Mouse (Mus musculus) hematopoietic stem cell, adult 5-6 weeks (primary cell): ENCODE measurements at regions not wholly inside any gene's neighbourhood (a gene's known extent, or its start where the extent isn't known, plus 50 kb on each side); places are given as distances from the start of the nearest gene placed in this dataset.
A peak's percentile ranks its signal among the peaks of the same experiment; 100 is the strongest.

Experiments
- ATAC-seq, 2 experiments: fragments of 125-278 bp in 1 of 2; replicated peaks in 1 of 2; 2 replicates each; pipeline ENCODE4 v1.8.0; 2016 to 2017; ENCODE audit warnings: inconsistent platforms in 2 of 2, mild to moderate bottlenecking in 2 of 2, moderate number of reproducible peaks in 2 of 2, low read depth in 1 of 2, moderate TSS enrichment in 1 of 2; ENCODE audit not compliant: low FRiP score in 2 of 2, poor library complexity in 2 of 2, severe bottlenecking in 2 of 2, insufficient read depth in 1 of 2, low TSS enrichment in 1 of 2

DNA sequence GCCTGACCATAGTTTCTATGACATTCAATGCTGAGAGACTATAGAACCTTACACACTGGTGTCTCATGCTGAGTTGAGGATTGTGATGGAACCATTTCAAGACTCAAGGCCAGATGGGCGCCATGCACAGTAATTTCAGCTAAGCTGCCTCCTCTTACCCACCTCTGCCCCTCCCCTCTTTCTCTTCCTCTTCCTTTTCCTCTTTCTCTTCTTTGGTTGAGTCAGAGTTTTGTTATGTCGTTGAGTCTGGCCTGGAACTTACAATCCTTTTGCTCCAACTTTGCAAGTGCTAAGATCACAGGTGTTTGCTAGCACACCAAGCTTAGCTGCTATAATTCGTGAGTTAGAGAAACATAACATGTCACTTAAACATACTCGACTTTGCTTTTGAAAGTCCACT, 323.2 kb upstream of the Gm5148 start:
- no peak for ATAC-seq

DNA sequence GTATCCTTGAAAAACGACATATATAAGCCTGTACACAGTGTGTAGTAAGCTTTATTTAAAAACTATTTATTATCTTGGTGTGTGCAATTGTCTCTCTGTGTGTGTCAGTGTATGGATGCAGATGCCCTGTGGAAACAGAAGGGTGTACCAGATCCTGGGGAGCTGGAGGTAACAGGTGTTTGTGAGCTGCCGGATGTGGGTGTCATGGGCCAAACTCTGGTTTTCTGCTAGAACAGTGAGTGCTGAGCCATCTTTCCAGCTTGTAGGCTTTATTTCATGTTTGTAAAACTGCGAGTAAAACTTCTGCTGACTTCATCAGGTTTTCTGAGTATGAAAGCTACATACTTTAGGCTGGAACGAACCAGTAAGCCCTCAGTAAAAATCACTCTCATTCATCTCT, 322.3 kb upstream of the Gm5148 start:
- ATAC-seq: no peak

DNA sequence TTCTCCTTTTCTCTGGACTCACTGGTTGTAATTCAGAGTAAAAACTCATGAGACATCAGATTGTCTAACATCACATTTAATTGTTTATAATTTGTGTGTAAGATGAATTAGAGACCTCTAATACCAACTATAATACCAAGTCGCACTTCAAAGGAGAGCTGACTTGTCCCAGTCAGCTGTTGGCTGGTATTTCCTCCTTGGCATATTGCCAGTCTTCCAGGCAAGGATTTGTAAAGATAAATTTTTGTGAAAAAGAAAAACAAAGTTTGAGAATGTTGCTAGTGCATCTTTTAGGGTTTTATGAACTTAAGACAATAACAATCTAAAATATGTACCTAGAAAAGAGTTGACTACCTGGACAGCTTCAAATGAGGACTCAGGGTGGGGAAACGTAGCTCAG, 321.7 kb upstream of the Gm5148 start:
- no peak for ATAC-seq

DNA sequence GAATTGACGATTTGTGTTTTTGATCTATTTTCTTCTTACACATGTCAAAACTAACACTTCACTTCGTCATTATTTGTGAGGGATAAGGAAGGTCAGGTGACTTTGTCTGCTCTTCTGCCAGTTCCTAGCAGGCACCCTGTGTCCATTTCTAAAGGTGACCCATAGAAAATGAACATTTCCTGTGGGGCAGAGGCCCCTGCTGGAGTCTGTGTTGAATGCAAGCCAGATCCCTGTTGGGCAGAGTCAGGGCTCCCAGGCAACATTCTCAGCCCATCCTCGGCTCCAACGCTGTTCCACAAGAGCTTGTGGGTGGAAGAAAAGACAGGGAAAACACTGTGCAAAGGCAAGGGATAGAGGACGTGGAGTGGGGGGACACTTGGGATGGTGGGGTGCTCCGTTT, 321.2 kb upstream of the Gm5148 start:
- no peak for ATAC-seq

DNA sequence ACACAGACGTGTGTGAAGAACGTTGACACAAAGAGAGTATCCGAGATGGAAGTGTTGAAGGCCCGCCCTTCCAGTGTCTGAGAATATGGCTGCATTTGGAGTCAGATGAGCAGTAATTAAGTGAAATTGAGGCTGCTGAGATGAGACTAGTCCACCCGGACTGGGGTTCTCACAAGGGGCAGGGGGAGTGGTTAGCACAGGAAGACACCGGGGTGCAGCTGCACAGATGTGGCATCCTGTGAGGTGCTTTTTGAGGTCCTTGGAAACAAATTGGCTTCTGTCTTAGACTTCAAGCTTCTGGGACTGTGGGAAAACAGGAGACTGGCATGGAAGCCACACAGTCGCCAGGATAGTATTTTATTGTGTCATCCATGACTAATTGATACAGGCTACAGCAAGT, 320.0 kb upstream of the Gm5148 start:
- ATAC-seq: peak in 1 of 2 experiments; percentile 23; a peak in 1 of 4 replicates

DNA sequence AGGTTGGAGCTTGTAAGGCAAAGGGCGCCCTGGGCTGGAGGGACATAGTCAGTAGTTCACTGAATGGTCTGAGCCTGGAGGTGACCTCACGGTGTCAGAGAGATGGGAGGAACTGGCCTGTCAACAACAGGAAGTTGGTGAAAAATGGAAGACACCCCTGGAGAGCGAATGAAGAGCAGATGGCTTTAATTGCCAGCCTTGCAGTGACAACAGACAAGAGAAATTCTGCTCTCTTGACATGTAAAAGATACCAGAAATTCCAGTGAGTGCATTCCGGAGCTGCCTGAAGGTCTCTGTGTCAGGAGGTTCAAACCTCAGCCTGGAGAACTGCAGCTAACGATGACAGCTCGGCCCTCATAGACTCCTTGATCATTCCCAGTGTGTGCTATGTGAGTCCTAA, 318.3 kb upstream of the Gm5148 start:
- ATAC-seq: peak in 1 of 2 experiments; percentile 34; a peak in 1 of 4 replicates

DNA sequence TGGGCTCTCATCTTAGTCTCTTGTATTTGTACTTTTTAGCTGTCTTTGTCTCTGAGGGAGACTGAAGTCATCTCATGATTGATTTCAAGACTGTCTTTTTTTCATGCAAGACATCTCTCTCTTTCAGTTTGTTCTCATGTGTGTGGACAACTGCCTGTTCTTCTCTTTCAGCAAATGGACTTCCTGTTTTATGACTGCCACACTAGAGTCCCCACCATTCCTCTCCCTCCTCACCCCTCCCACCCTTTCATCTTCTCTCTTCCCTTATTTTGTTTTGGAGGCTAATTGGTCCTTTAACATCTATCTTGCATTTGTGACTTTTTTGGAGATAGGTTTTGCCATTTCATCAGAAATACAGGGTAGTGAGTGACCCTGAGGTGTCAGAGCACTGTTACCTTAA, 311.8 kb upstream of the Gm5148 start:
- no peak; a peak in 1 of 4 replicates for ATAC-seq

DNA sequence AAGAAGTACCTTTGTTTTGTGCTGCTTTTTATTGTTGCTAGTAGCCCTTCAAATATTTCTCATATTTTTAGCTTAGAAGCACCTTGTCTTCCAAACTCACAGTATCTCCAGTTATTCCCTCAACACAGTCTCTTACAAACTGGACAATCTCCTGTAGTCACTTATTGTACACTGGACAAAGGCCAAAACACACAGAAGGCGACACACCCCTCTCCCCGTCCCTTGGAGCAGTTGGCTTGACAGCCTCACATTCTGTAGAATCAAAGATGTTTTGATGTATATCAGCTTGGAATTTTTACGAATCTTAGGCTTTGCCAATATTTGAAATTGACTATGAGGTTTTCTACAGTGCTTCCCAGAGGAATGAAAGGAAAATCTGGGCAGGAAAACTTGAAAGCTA, 309.8 kb upstream of the Gm5148 start:
- no peak for ATAC-seq

DNA sequence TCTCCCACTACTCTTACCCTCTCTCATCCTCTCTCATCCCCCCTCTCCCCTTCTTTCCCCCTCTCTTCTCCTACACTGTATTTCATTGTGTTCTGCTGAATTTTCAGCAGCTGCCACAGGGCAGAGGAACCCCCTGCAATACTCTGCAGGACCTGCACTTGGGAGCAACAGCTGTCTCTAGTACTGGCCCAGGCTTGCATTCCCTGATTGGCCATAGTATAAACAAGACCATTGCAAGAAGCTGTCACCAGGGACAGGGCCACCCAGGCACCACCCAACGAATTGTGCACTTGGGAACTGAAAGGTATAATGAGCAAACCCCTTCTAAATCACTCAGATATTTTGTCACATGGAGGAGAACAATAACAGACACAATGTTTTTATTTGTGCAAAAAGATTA, 290.5 kb upstream of the Gm5148 start:
- no peak for ATAC-seq

DNA sequence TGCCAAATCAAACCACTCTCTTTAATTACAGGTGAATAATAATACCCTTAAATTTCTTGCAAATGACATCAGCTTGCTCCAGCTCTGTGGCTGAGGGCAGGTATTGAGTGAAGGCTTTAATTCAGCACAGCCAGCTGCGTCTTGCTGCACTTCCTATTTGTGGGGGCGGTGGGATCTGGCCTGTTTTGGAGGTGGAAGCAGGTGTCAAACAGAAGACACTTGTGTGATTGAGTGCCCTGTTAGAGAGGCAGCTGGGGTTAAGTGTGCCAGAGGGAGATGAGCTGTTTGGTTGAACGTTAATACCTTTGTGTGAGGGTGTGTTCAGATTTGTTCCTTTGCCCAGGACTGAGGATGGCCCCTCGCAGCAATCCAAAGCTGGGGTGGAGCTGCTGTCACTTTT, 284.9 kb upstream of the Gm5148 start:
- 0 out of 4 replicates have a peak, but pooled peaks have one; percentile 32 to 36 for ATAC-seq

DNA sequence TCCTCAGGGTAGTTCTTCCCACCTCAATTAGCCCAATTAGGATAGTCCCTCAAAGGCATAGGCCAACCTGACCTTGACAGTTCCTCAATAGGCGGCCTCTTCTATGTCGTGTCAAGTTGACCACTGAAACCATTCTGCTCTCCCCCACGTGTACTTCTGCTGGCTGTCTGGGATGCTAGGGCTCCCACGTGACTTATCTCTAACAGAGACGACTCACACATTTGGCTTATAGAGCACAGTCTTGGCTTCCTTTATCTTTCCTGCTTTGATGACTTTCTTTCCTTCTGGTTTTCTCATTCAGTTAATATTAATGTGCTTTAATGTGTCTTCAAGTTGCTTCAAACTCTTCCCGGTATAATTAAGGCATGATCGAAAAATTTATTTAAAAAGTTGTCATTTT, 284.0 kb upstream of the Gm5148 start:
- ATAC-seq: no peak

DNA sequence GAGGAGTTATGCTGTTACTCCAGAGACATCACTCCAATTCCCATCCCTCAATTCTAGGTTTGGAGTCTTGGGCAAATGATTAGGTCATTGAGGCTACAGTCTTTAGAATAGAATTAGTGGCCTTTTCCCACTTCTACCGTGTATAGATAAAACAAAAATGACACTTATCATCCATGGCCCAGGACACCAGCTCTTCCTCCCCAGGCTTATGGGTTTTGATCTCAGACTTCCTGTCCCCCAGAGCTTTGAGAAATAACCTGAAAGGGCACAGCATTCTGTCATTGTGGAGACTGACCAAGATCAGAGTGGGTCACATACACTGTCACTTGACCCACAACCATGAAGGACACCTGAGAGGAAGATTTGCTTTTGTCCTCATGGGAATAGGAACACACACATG, 283.3 kb upstream of the Gm5148 start:
- ATAC-seq: no peak

DNA sequence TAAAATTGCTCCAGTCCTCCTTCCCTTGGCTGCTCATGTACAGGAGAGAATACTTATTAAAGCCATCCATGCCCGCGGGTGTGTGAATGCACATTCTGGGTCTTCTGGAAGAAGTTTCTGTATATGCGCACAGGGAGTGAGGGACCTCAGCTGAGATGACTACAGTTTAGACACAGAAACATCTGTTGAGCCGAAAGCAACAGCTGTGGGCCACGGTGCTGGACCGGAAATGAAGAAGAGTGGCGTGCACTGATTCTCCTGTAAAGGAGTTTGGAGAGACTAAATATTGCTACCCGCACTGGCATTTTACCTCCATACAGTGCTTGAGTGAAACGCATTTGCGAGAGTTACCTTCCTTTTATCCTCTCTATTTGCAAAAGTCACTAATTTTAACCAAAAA, 278.0 kb upstream of the Gm5148 start:
- no peak for ATAC-seq

DNA sequence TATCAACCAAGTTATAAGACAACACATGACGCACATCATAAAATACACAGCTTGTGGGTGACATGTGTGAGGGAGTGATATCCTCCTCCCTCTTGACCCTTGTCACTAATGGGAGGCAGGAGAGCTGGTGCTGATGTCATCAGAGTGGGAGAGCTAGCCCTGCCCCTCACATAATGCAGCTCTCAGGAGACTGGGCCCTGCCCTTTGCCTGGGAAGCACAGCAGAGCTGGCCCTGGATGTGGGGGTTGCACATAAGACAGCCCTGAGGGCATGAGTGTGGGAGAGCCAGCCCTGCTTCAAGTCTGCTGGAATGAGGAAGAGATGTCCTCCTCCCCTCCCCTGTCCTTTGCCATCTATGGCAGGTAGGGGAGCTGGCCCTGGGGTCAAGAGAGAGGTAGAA, 275.5 kb upstream of the Gm5148 start:
- no peak for ATAC-seq

DNA sequence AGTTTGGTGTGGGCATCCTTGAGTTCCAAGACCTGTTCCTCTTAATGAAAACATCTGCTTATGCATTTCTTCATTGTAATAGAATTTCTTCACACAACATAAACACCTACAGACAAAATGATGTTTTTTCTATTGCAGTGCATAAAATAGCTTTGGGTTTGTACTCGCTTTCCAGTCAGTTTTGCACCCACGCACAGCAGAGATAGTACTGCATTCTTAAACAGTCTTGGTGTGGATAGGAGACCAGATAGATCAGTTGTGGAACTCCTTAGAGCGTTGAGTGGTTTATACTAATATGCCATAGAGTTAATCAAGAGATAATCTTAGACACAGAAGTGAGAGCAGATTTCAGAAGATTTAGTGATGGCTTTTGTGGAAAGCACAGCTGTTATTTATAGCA, 273.7 kb upstream of the Gm5148 start:
- no peak for ATAC-seq

DNA sequence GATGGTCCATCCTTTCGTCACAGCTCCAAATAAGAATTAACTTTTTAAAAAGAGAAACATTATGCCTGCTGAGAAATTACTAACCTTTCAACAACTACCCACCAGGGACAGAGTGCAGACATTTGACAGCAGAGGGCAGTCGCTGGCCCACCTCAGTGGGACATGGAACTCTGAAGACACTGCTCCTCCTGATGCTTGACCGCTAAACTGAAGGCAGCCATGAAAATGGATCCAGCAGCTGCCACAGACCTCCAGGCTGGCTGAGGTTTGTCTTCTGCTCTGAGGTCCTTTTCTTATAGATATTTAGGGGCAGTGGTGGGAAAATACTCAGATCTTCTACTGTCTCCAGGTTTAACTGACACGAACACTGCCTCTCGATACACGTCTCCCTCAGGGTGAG, 265.7 kb upstream of the Gm5148 start:
- ATAC-seq: no peak

DNA sequence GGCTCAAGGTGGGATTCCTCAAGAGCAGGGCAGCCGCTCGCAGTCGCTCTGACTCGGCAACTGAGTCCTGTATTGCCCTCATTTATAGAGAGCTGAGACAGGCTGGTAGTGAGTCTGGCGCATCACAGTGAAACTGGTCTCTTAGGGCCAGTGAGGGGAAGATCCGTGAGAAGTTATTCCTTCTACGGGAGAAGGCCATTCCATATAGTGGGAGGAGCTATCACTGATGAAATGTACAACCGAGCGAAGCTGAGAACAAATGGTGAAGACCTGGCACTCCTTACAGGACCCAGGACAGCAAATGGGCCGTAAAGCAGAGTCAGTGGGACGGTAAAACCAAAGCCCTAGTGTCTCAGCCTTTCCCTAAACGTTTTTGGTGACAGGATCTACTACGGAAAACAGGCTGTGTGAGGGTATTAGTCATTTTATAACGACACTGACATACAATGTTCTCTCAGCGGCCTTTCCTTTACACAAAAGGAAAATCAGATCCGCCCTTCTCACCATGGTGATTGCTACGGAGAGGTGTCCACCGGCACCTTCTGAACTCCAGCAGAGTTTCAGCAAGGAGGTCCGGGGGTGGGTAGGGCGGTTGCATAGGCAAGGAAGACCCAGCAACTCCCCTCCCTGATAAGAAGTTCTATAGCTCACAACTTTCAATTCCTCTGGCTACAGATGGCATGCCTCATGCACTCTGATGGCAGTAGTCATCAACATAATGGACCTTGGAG, 263.6 kb upstream of the Gm5148 start:
- ATAC-seq: no peak

DNA sequence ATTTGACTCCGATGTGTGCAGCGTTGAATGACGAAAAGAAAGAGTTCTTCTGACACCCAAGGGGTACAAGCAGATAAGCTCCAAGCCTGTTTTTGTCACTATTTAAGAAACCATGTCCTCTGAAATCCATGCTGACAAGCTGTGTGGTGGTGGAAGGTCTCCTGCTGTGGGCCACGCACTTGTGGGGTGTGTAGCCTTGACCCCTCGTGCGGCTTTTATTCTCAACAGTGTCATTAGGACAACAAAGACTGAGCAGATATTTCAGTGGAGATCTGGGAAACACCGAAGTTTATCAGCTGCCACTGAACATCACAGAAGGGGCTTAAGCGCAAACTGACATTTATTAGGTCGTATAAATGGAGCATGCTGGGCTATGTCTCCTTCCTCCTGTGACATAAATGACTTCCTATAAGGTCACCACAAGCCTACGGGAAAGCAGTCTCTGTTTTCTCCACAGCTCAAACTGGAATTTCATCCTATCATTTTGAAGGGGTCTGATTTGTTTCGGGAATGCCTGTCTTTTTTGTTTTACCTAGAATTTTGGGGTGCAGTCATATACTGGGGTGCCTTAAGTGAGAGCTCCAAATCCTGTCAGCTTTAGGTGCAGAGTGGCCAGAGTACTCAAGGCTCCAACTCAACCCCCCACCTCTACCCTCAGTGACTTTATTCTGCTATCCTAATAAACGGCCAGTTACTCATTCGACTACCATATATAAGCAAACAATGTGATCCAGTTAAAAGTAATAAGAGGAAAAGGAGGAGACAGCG, 262.9 kb upstream of the Gm5148 start:
- no peak for ATAC-seq

DNA sequence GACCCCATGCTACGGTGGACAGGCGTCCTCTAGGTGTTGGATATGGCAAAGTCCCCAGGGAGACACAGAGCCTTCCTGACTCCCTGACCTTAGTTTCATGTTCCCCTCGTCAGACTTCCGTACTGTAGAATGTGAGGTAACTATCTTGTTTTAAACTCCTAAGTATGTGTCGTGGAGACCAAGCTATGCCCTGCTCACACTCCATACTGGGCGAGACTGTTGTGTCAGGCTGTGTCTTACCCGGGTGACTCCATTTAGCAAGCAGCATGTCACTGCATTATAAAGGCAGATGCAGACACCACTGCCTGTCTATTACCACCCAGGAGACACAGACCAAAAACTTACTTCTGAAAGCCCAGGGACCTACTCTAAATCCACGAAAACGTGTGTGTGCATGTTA, 260.4 kb upstream of the Gm5148 start:
- no peak for ATAC-seq
